ENCODE assay signal across 8 mouse cellular contexts in genomic region chr16:13255855-13256635, GRCm38 (mm10). TPM values are rescaled to one million over a fixed set of nuclear protein-coding genes. Genes with fewer than 3 reads are reported as not detected.
DNase-seq lines count a peak whose midpoint lies in the region; ATAC-seq lines count a peak whose summit lies in the region.

Mrtfb (plus strand) TSS chr16:13256481.

- WGBS in hindbrain, embryonic 14.5 days, result under 1% methylated on average over 48 of the region's 56 CpGs

- H3K27me3 ChIP-seq in hindbrain, embryonic 14.5 days (ENCODE audit: control insufficient read depth, insufficient read depth, low read length), result no peaks in the 10 kb centered on the region

- DNase-seq in T-cell, adult 2 months (ENCODE audit: low spot score), result peak; percentile 86
- peak; percentile 95 for DNase-seq in cerebellum, postnatal 25 days
- DNase-seq in frontal cortex, postnatal 25 days (ENCODE audit: low spot score in 2 of 2), result peak; percentile 81 to 84
- peak; percentile 82 for DNase-seq in hindbrain, embryonic 14.5 days (ENCODE audit: low spot score)
- DNase-seq in layer of hippocampus, postnatal 36 days, result peak; percentile 88 to 90
- peak; percentile 90 for DNase-seq in lung, postnatal 25 days (ENCODE audit: low spot score)
- DNase-seq in retina, adult 2 months (ENCODE audit: low read depth, low spot score), result peak; percentile 82
- peak; percentile 92 for DNase-seq in thymus, postnatal 25 days

- peak; percentile 95 for ATAC-seq in hindbrain, embryonic 14.5 days (ENCODE audit: low FRiP score)

- peak within 1 kb of the TSS; percentile 84 for H3K4me2 ChIP-seq in hindbrain, embryonic 14.5 days (replicated peaks)

- H3K27ac ChIP-seq in hindbrain, embryonic 14.5 days, result peak within 1 kb of the TSS; percentile 88

- no peaks in the 10 kb centered on the region for H3K9me3 ChIP-seq in hindbrain, embryonic 14.5 days (ENCODE audit: control insufficient read depth, low read length)

- peak within 1 kb of the TSS; percentile 79 for H3K9ac ChIP-seq in hindbrain, embryonic 14.5 days

- no peaks in the 10 kb centered on the region for H3K36me3 ChIP-seq in hindbrain, embryonic 14.5 days (replicated peaks; ENCODE audit: control insufficient read depth, insufficient read depth)

- peaks cover 9% of the 10 kb centered on the region for H3K4me1 ChIP-seq in hindbrain, embryonic 14.5 days (replicated peaks; ENCODE audit: control insufficient read depth, insufficient read depth, low read length)

- H3K4me3 ChIP-seq in hindbrain, embryonic 14.5 days (replicated peaks; ENCODE audit: low read length), result peak within 1 kb of the TSS; percentile 83

RNA-seq across cellular contexts. Expression of gene Mrtfb, which starts in this region (rescaled TPM):
- 14.6 and 15.4 TPM in 2 replicates for polyA plus RNA-seq in hindbrain, embryonic 14.5 days (2014; fragmentation: Nextera tagmentation; extraction: Ambion mirVana)
- total RNA-seq in layer of hippocampus, postnatal 36 days (2021), result 100 to 1,000 TPM; 156 to 177 TPM

Comparison
In these comparisons a context has a peak if more than half of its experiments do, and no peak if none do; other contexts are left out.
1. Peak in every context shown above with its lines: DNase-seq, ATAC-seq, H3K4me3 ChIP-seq and H3K27ac ChIP-seq.